Mouse (Mus musculus): Measurements from ENCODE around the gene Ryr2. TPM values are rescaled to one million over a fixed set of nuclear protein-coding genes. Genes with fewer than 3 reads are reported as not detected.
"Not testable (repeated sequence)": the region's sequence is repeated elsewhere in the genome, so short reads cannot be mapped to it uniquely, and the experiment has no call there.

The Ryr2 gene
- total RNA-seq, 1 experiment from 2014 or later, result 19.6 TPM

DNA sequence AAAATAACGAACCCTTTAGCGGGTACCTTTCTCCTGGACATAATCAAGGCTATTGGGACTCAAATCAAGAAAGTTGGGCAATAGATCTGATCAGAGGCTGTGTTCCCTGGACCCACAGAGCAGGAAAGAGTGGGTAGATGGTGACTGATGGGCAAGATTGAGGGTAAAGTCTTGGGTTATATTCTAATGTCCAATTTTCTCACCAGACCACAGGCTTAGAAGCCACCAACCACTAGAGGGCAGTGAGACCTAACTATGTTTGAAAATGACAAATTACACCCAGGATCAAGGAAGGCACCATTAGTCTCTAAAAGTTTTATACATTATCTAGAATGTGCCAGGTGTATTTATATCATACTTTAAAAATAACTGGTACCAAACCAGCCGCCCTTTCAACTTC, 343.6 kb downstream of the Ryr2 start:
- DNase-seq, result no peak

DNA sequence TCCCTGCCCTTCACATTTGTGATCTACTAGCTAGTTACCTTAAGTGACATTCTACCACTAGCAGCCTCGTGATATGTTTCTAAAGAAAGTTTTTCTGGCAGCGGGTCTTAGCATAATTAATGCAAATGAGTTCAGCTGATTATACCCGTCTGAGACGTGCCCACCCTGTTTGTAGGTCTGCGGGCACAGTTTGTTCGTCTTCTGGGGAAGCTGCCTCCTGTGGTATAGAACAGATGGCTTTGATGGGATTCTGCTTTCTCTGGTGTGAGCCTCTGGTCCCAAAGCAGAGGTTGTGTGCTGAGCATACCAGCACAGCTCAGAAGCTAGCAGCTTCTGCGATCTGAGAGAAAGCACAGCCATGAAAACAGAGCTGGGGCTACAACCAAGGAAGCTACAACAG, 348.9 kb downstream of the Ryr2 start:
- no peak for DNase-seq

DNA sequence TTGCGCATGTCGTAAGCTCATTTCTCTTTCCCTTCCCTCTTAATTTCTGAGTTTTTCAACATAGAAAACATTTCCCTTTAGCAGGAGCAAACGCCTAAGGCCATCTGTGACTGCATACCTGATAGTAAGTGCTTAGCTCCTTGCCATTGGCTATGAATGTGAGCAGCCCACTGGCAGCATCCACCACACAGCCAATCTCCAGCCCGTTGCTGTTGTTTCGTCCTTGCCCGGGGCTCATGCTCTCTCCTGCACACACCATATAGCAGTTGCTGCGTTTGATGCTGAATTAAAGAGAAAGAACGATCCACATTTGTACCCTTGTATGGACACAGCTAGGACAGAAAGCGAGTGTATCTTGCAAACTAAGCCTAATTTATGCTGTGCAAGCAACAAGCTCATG, 361.3 kb downstream of the Ryr2 start:
- no peak for DNase-seq

- no peak for DNase-seq
Measured at GRCm38 (mm10) chr13:11738211-11738610, 368.5 kb downstream of the Ryr2 start.

DNA sequence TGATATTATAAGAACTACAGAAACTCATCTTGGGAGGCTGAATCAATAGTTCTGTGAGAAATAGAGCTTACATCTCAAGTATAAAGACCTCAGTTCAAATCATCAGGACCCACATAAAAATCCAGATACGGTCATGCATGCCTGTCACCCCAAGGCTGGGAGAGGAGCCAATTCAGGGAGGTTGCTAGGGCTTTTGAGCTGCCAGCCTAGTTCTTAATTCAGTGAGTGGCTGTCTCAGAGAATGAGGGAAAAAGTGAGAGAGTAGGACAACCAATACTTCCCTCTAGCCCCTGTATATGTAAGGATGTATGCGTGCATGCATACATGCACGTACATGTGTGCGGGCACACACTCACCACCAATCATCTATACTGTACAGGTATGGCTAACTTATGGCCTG, 390.5 kb downstream of the Ryr2 start:
- no peak for DNase-seq

GRCm38 (mm10) chr13:11709708-11710471, 396.9 kb downstream of the Ryr2 start:
- no peak for DNase-seq

DNA sequence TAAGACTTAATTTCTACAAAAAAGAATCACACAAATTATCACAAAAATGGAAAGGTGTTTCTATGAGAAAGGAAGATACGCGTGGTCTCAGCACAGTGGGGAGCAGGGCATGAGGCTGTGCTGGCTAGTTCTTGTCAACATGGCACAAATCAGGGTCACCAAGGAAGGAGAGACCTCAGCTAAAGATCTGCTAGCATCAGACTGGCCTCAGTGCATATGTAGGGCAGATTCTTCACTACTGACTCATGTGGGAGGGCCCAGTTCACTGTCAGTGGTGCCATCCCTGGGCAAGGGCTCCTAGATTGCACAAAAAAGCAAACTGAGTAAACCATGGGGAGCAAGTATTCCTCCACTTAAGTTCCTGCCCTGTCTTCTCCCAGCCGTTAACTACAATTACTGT, 405.0 kb downstream of the Ryr2 start:
- no peak for DNase-seq

DNA sequence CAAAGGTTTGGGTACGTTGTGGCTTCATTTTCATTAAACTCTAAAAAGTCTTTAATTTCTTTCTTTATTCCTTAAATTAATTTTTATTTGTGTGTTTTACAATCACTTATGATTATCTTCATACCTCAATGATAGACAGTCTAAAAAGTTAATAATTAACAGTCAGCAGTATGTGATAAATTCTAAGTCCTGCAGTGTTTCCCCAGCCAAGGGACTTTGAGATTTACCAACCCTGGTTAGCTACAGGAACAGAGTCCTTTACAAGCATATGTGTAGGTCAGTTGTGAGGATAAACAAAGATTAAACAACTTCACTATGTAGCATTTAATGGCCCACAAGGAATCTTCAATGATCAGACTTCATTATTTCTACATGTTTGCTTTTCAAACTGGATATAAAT, 410.2 kb downstream of the Ryr2 start:
- no peak for DNase-seq

DNA sequence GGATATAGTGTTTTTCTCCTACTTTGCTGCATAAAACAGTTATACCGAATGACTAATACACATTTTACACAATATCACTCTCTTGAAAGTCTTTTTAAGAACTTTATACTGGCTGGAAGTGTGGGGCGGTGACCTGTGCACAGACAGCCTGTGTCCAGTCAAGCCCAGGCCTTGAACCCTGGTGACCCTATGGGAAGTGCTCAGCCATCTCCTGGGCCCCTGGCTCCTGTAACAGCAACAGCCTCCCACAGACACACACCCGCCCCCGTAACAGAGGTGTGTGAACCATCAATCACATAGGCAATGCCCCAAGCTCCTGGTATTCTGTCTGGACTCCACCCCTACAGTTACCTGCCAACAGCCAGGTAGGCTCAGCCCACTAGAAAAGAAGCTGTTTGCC, 424.9 kb downstream of the Ryr2 start:
- DNase-seq, result no peak

GRCm38 (mm10) chr13:11662815-11663214, 443.9 kb downstream of the Ryr2 start:
- no peak for DNase-seq

- no peak for DNase-seq
Measured at GRCm38 (mm10) chr13:11644846-11645245, 461.9 kb downstream of the Ryr2 start.

- no peak for DNase-seq
Measured at GRCm38 (mm10) chr13:11636383-11636782, 470.4 kb downstream of the Ryr2 start.

DNA sequence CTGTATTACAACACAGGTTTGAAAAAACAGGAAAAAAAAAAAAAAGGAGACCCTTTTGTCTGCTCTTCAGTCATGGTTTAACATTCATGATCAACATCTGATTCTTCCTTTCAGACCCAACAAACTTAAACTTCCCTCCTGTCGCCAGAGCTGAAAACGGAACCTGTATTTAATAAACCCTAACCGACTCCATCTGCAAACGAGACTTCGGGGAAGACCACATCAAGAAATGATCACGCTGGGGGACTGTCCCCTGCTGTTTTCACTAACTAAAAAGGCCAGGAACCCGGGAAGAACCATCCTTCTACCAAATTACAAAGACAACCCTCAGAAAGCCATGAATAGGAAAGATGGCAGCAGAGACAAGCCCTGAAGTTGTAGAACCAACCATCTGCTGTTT, 482.2 kb downstream of the Ryr2 start:
- DNase-seq, result no peak

- DNase-seq, result no peak
Measured at GRCm38 (mm10) chr13:11595431-11595830, 511.3 kb downstream of the Ryr2 start.

DNA sequence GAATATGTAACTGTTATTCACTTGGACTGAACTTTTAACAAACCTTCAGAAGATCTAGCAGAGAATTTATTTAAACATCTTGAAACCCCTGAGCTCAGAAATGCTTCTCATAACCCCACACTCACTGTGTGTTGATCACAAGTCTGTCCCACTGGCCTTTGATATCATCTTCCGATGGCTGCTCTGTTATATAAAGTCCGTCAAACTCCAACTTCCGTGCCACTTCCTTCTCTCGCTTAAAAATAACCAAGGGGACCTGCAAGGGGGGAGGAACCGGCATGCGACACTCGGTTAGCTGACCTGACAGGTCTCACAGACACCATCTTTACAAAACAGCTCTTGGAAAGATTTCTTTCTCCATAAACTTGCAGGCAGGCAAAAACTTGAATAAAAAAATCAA, 521.5 kb downstream of the Ryr2 start:
- DNase-seq, result no peak

DNA sequence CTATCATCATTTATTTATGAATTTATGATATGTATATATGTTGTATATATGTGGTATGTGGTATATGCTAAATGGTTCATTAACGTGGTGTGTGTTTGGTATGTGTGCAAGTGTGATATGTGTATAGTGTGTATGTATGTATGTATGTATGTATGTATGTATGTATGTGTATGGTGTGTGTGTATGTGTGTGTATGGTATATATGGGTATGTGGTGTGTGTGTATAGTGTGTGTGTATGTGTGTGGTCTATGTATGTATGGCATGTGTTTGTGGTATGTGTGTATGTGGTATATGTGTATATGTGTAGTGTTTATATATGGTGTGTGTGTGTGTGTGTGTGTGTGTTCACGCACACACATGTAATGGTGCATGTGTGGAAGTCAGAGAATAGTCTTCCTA, 534.2 kb downstream of the Ryr2 start:
- no peak for DNase-seq

- no peak for DNase-seq
Measured at GRCm38 (mm10) chr13:11567376-11567775, 539.4 kb downstream of the Ryr2 start.

- DNase-seq, result no peak
Measured at GRCm38 (mm10) chr13:11566486-11566885, 540.3 kb downstream of the Ryr2 start.

- DNase-seq, result peak; percentile 72
Measured at GRCm38 (mm10) chr13:11563224-11564024, 543.3 kb downstream of the Ryr2 start.

GRCm38 (mm10) chr13:11549644-11550043, 557.1 kb downstream of the Ryr2 start:
- no peak for DNase-seq

DNA sequence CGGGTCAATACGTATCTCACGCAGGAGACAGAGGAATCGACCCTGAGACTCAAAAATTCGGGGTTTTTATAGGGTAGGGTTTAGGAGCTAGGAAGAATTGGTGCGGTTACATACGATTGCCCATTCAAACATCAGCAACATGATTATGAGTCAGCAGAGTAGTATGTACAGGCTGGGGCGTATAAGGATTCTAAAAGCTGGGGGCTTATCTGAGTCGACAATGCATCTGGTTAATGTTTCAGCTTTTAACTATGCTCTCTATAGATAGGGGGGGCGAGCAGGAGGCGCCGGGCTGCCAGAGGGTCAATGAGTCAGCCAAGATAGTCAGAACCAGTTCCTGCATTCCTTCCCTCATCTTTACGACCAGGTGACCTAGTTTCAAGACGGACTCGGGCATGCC, 557.6 kb downstream of the Ryr2 start:
- not testable (repeated sequence) for DNase-seq

GRCm38 (mm10) chr13:11545841-11546240, 560.9 kb downstream of the Ryr2 start:
- no peak for DNase-seq

- DNase-seq, result no peak
Measured at GRCm38 (mm10) chr13:11542546-11542945, 564.2 kb downstream of the Ryr2 start.

DNA sequence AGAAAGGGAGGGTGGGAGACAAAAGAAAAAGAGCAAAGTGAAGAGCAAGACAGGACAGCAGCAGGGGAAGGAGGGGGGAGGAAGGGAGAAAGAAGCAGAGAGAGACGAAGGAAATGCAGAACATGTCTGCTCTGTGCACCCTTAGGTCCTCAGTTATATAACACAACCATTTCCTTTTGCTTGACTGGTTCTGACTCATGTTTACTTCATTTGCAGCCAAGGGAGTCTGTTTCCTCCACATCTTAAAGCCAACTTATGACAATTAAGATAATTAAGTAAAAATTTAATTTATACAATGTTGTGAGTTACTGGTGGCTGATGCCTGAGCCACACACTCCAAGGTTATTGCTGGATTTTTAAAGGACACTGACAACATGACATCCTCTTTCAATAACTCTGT, 569.9 kb downstream of the Ryr2 start:
- no peak for DNase-seq

All from adrenal gland, postnatal 25 days (tissue).